Mouse (Mus musculus) hindbrain, embryonic 11.5 days (tissue): ENCODE data around the gene Gm20388. TPM values are rescaled to one million over a fixed set of nuclear protein-coding genes. Genes with fewer than 3 reads are reported as not detected.

Experiments
- ATAC-seq: fragments of 200-750 bp; cut with Nextera tagmentation; 2 replicates; pipeline ENCODE4 v1.8.0; 2017; ENCODE audit warnings: mild to moderate bottlenecking, moderate TSS enrichment, moderate library complexity; ENCODE audit not compliant: low FRiP score
- DNase-seq: peaks from one replicate; pipeline ENCODE4 v3.0.0-alpha.2; 2015; ENCODE audit warnings: low spot score
- H3K27ac ChIP-seq: fragments of 300-500 bp; sonication (generic); 2 replicates; pipeline ENCODE4 v1.5.1; 2014; ENCODE audit warnings: mild to moderate bottlenecking, low read depth, low read length
- H3K27me3 ChIP-seq: fragments of 300-500 bp; sonication (generic); 2 replicates; pipeline ENCODE4 v1.6.1; 2014; ENCODE audit warnings: mild to moderate bottlenecking, low read length, moderate library complexity, mixed read lengths; ENCODE audit not compliant: control insufficient read depth, insufficient read depth
- H3K36me3 ChIP-seq: fragments of 300-500 bp; sonication (generic); 2 replicates; pipeline ENCODE4 v1.6.1; 2014; ENCODE audit warnings: mild to moderate bottlenecking, low read length, moderate library complexity, mixed read lengths; ENCODE audit not compliant: control insufficient read depth, insufficient read depth
- H3K4me1 ChIP-seq: fragments of 300-500 bp; sonication (generic); replicated peaks from 2 replicates; pipeline ENCODE4 v1.6.1; 2014; ENCODE audit warnings: low read length, mixed read lengths; ENCODE audit not compliant: control insufficient read depth, insufficient read depth
- H3K4me2 ChIP-seq: fragments of 300-500 bp; sonication (generic); replicated peaks from 2 replicates; pipeline ENCODE4 v1.6.1; 2014; ENCODE audit warnings: mild to moderate bottlenecking, low read depth, low read length
- H3K4me3 ChIP-seq: fragments of 300-500 bp; sonication (generic); 2 replicates; pipeline ENCODE4 v1.5.1; 2014; ENCODE audit warnings: low read depth, low read length
- H3K9ac ChIP-seq: fragments of 300-500 bp; sonication (generic); 2 replicates; pipeline ENCODE4 v1.6.1; 2014; ENCODE audit warnings: low read depth, low read length
- H3K9me3 ChIP-seq: fragments of 300-500 bp; sonication (generic); 2 replicates; pipeline ENCODE4 v1.6.1; 2016; ENCODE audit warnings: low read length; ENCODE audit not compliant: control insufficient read depth
- WGBS: fragments of 180-500 bp; shearing (Covaris S2); extraction: QIAGEN DNeasy Blood & Tissue Kit; methylation state at CpG from one replicate; pipeline ENCODE4 v1.1.7; 2014; 5-methylcytosine and 5-hydroxymethylcytosine counted together
- polyA plus RNA-seq: library from polyadenylated mRNA; unstranded; fragments of >200 nt; fragmentation: Nextera tagmentation; extraction: Ambion mirVana; gene quantifications from 2 replicates; pipeline ENCODE4 v1.2.1, GENCODE M21; 2014

The Gm20388 gene
- polyA plus RNA-seq, 1 experiment from 2014 or later: 11.8 TPM

DNA sequence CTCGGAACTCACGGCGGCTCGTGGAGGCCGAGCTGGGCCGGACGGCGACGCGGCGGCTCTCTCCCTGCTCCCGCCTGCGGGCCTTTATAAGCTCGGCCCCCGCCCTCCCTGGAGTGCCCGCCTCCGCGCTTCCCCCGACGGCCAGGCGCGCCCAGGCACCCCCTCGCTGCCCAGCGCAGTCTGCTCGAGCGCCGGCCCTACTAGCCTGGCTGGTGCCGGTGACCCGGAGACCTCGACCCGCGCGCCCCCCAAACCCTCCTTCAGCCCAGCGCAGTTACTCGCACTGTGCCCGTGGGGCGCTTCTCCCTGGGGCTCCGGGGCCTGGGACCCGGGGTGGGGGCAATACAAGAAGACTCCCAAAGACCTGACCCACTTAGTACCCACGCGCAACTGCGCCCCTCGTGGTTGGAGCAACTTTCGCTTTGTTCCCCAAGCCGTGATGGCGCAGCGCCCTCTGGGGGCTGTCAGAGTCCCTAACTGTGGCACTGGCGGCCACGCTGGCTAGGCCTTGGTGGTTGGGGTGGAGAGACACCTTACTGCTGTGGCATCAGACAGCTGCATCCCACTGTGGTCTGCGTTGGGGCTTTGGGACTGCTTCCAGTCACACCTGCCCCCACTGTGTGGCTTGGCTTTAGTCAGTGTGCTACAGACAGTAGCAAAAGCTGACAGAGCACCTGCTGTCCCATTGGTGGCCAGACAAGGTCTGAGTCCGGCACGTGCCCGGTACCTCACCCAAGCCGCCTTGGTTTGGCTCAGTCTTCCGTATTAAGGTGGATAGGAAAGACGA, 2640.8 kb downstream of the Gm20388 start, which contains the start of gene Piezo1:
Gene Piezo1 (minus strand): TSS at position 65 of the 787 bp plus-strand sequence.
- Histone ChIP-seq H3K4me2 (peak within 1 kb of the TSS; percentile 80), H3K4me1 (peaks cover 6% of the 10 kb centered on the region; the same call in 1 of the 2 replicates), H3K27ac (peak within 1 kb of the TSS; percentile 30; the same call in 1 of the 2 replicates), H3K9me3 (no peaks in the 10 kb centered on the region), H3K9ac (peak within 1 kb of the TSS; percentile 62), H3K4me3 (peak within 1 kb of the TSS; percentile 42), H3K27me3 (peaks cover 22% of the 10 kb centered on the region), H3K36me3 (no peaks in the 10 kb centered on the region)
- ATAC-seq (peak; percentile 66), DNase-seq (peak; percentile 85)
- WGBS: 12% methylated on average over 51 of the region's 56 CpGs

- Histone ChIP-seq H3K4me1 (peaks cover 6% of the 10 kb centered on the region; the same call in 1 of the 2 replicates), H3K4me3 (no peak overlapping the region), H3K27ac (no peak overlapping the region), H3K4me2 (no peak overlapping the region), H3K9ac (no peak overlapping the region), H3K27me3 (peaks cover 18% of the 10 kb centered on the region), H3K9me3 (no peaks in the 10 kb centered on the region), H3K36me3 (no peaks in the 10 kb centered on the region)
- no peak for DNase-seq
- WGBS: 88% methylated on average over 6 of the region's 6 CpGs
- ATAC-seq: no peak
Measured at GRCm38 (mm10) chr8:122554786-122555185, 2644.1 kb downstream of the Gm20388 start.

DNA sequence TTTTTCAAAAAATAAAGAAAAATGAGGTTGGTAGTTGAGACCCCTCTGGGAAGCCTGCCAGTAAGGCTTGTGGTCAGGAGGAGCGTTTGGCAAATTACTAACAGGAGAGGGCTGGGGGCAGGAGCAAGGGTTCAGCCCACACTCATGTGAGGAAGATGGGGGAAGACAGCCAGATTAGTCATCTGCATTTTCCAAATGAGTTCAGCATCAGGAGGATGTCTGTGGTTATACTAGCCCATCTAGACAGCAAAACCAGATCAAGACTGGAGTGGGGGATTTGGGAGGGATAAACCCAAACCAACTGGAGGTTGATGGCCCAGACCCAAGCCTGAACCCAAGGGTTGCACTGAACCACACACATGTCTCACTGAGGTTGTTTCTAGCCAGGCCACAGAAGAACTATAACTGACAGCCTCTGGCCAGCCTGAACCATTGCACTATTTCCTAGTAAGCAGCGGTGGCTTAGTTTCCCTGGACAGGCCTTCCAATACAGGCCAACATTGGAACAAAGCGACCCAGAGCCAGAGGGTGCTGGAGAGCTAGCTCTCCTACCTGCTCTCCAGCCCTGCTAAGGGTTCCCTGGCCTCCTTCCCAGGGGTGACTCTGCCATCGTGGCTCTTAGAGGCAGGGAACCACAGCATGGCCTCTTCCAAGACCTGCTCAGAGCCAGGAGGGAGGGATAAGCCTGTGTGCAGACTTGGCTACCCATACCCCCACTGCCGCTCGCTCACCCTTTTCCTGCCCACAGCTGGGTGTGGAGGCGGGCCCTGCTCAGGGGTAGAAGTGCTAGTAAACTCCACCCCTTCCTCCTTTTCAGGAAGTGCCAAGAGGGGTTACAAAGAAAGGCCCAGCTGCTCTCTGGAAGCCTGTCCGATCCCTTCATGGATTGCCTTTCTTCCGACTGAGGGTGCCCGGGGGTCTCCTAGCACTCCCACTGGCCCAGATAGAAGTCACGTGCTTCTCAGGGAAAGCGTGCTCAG, 2645.7 kb downstream of the Gm20388 start:
- Histone ChIP-seq H3K9me3 (no peaks in the 10 kb centered on the region), H3K27me3 (peaks cover 4% of the 10 kb centered on the region), H3K36me3 (no peaks in the 10 kb centered on the region), H3K4me1 (peaks cover 1% of the 10 kb centered on the region; the same call in 1 of the 2 replicates), H3K4me2 (no peak overlapping the region), H3K27ac (no peak overlapping the region), H3K9ac (no peak overlapping the region), H3K4me3 (no peak overlapping the region)
- ATAC-seq (0 out of 2 replicates have a peak, but pooled peaks have one; percentile 35), DNase-seq (no peak)
- WGBS: 59% methylated on average over 12 of the region's 12 CpGs

- Histone ChIP-seq H3K27me3 (no peaks in the 10 kb centered on the region), H3K27ac (no peak overlapping the region), H3K9ac (no peak overlapping the region), H3K4me2 (no peak overlapping the region), H3K36me3 (no peaks in the 10 kb centered on the region), H3K4me1 (no peaks in the 10 kb centered on the region), H3K4me3 (no peak overlapping the region), H3K9me3 (no peaks in the 10 kb centered on the region)
- WGBS: 43% methylated on average over 10 of the region's 10 CpGs
- DNase-seq (no peak), ATAC-seq (no peak)
Measured at GRCm38 (mm10) chr8:122557248-122558038, 2646.8 kb downstream of the Gm20388 start.

DNA sequence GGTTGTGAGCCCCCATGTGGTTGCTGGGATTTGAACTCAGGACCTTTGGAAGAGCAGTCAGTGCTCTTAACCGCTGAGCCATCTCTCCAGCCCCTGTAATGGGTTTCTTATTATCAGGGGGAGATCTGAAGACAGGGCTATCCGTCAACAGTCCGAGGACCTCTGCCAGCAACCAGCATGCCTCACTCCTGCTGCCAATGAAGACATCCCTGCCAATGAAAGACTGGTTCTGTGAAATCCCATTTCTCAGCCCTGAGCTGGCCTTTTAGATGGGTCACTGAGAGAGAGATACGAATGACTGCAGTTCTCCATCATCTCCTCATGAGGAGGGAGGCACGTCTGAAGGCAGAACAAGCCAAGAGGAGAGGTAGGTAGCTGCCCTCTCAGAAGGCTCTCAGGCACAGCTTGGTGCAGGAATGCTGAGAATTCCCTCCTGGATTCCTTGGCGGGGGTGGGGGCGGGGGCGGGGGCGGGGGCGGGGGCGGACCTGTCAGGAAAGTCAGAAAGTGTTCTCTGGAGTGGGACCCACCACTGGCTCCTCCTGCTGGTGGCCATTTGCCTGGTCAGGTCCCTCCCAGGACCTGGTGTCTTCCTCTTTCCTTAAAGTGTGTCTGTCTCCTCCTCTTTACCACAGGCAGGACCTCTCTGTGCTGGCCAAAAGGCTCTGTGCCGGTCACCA, 2648.2 kb downstream of the Gm20388 start:
- H3K27ac ChIP-seq: no peak overlapping the region
- no peaks in the 10 kb centered on the region for H3K36me3 ChIP-seq
- ATAC-seq (no peak), DNase-seq (no peak)
- H3K4me1 ChIP-seq: no peaks in the 10 kb centered on the region
- H3K9ac ChIP-seq: no peak overlapping the region
- no peak overlapping the region for H3K4me3 ChIP-seq
- H3K27me3 ChIP-seq: no peaks in the 10 kb centered on the region
- no peak overlapping the region for H3K4me2 ChIP-seq
- 15% methylated on average over 11 of the region's 12 CpGs for WGBS
- H3K9me3 ChIP-seq: no peaks in the 10 kb centered on the region

DNA sequence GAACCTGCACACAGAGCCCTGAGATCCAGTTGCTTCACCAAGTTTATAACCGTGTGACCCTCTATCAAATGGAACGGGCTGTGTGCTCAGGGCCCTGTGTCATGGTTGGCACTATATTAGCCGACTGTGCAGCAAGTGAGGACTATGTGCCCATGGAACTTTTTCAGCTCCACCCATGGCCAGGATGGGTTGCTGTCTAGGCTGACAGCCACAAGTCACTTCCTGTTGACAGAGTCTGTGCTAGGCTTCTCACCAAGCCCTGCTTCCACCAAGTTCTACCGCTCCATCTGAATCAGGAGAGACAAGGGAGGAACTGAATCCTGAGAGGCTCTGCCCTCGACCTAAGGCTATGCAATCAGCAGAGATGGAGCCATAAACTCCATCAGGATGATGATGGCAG, 2650.6 kb downstream of the Gm20388 start:
- Histone ChIP-seq H3K27ac (no peak overlapping the region), H3K36me3 (no peaks in the 10 kb centered on the region), H3K4me1 (no peaks in the 10 kb centered on the region), H3K4me2 (no peak overlapping the region), H3K9me3 (no peaks in the 10 kb centered on the region), H3K9ac (no peak overlapping the region), H3K4me3 (no peak overlapping the region), H3K27me3 (no peaks in the 10 kb centered on the region)
- no peak for ATAC-seq
- DNase-seq: no peak
- WGBS: 89% methylated on average over 5 of the region's 5 CpGs

DNA sequence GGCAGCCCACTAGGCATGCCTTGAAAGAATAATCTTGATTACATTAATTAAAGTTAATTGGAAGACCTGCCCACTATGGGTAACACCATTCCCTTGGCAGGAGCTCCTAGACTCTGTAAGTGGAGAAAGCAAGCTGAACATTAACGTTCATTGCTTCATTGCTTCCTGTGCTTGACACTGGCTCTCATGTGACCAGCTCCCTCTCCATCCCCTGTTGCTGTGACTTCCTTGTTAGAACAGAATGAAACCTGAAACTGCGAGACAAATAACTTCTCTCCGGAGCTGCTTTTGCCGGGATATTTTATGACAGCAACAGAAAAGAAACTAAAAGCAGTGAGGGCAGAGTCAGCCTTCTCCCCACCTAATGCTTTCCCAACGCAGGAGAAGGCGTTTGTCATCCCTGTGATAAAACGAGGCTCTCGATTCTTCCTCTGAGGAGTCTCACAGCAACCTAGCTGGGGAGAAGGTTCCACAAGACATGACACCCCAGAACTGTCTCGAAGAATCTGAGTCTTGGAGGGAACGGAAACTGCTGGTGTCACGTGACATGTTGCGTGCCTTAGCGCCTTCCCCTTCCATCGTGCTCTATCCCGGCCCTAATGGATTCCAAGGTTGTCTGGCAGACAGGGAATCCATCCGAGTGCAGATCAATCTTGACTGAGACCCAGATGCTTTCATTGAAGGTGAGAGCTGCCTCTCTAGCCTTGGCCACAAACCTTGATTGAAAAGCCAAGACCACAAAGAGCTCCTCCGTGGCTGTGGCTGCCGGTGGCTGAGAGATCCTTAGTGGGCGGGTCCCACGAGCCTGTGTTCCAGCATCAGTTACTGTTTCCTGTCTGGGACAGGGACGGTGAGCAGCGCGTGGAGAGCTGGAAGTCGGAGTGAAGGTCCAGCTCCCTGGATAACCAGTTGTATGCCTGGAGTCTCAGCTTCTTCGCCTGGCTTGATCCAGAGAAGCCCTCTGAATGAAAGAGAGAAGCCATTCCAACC, 2654.0 kb downstream of the Gm20388 start:
- DNase-seq (no peak), ATAC-seq (no peak)
- no peak overlapping the region for H3K27ac ChIP-seq
- H3K36me3 ChIP-seq: no peaks in the 10 kb centered on the region
- H3K27me3 ChIP-seq: no peaks in the 10 kb centered on the region
- WGBS: 87% methylated on average over 25 of the region's 25 CpGs
- no peak overlapping the region for H3K9ac ChIP-seq
- no peak overlapping the region for H3K4me2 ChIP-seq
- peaks cover 14% of the 10 kb centered on the region for H3K4me1 ChIP-seq
- H3K4me3 ChIP-seq: no peak overlapping the region
- H3K9me3 ChIP-seq: no peaks in the 10 kb centered on the region
